Mouse (Mus musculus) adrenal gland, postnatal 36 days (tissue): ENCODE data around the gene Kcnmb1. TPM values are rescaled to one million over a fixed set of nuclear protein-coding genes. Genes with fewer than 3 reads are reported as not detected.

Source experiments
- DNase-seq, 2 experiments: peaks; one replicate each; pipeline ENCODE4 v3.0.0; 2021; ENCODE audit warnings: mixed read lengths in 1 of 2
- long read RNA-seq, 2 experiments: library from polyadenylated mRNA; stranded (forward); transcript quantifications; one replicate each; pipeline ENCODE4 v2.0.0; 2021; ENCODE audit warnings: borderline sequencing depth in 2 of 2
- total RNA-seq, 2 experiments: library from RNA; stranded (reverse); gene quantifications; 2 replicates each; pipeline ENCODE4 v1.2.3; 2021

Kcnmb1 gene
- under 1 TPM; 0.13 TPM for total RNA-seq
- long read RNA-seq, experiment 1: 0 reads
- long read RNA-seq, experiment 2: 0 reads

GRCm38 (mm10) chr11:33962688-33963407 lies at the start of gene Kcnmb1:
TSS of gene Kcnmb1 (plus strand) at chr11:33963013.
- DNase-seq: no peak

- DNase-seq: no peak
Measured at GRCm38 (mm10) chr11:33913061-33913460, 49.8 kb upstream of the Kcnmb1 start.

GRCm38 (mm10) chr11:33914216-33914615 lies 48.6 kb upstream of the Kcnmb1 start:
- no peak for DNase-seq

GRCm38 (mm10) chr11:33917574-33917973 lies 45.2 kb upstream of the Kcnmb1 start:
- DNase-seq: peak; percentile 67 to 72

GRCm38 (mm10) chr11:33918424-33918823 lies 44.4 kb upstream of the Kcnmb1 start:
- no peak for DNase-seq

GRCm38 (mm10) chr11:33919826-33920225 lies 43.0 kb upstream of the Kcnmb1 start:
- no peak for DNase-seq

- no peak for DNase-seq
Measured at GRCm38 (mm10) chr11:33921451-33921850, 41.4 kb upstream of the Kcnmb1 start.

- no peak for DNase-seq
Measured at GRCm38 (mm10) chr11:33923031-33923430, 39.8 kb upstream of the Kcnmb1 start.

GRCm38 (mm10) chr11:33925778-33926177 lies 37.0 kb upstream of the Kcnmb1 start:
- DNase-seq: no peak

- no peak for DNase-seq
Measured at GRCm38 (mm10) chr11:33926551-33926950, 36.3 kb upstream of the Kcnmb1 start.

- no peak for DNase-seq
Measured at GRCm38 (mm10) chr11:33927321-33927720, 35.5 kb upstream of the Kcnmb1 start.

- DNase-seq: no peak
Measured at GRCm38 (mm10) chr11:33927836-33928235, 35.0 kb upstream of the Kcnmb1 start.

GRCm38 (mm10) chr11:33928658-33929057 lies 34.2 kb upstream of the Kcnmb1 start:
- DNase-seq: peak in 1 of 2 experiments; percentile 30

GRCm38 (mm10) chr11:33929412-33929811 lies 33.4 kb upstream of the Kcnmb1 start:
- no peak for DNase-seq

- peak; percentile 12 to 43 for DNase-seq
Measured at GRCm38 (mm10) chr11:33931836-33932385, 30.9 kb upstream of the Kcnmb1 start.

GRCm38 (mm10) chr11:33932386-33933111 lies 30.3 kb upstream of the Kcnmb1 start:
- no peak for DNase-seq

GRCm38 (mm10) chr11:33934286-33934685 lies 28.5 kb upstream of the Kcnmb1 start:
- no peak for DNase-seq

- no peak for DNase-seq
Measured at GRCm38 (mm10) chr11:33937641-33938040, 25.2 kb upstream of the Kcnmb1 start.

- no peak for DNase-seq
Measured at GRCm38 (mm10) chr11:33938561-33939274, 24.1 kb upstream of the Kcnmb1 start.

GRCm38 (mm10) chr11:33939456-33940113 lies 23.2 kb upstream of the Kcnmb1 start:
- DNase-seq: no peak

- DNase-seq: no peak
Measured at GRCm38 (mm10) chr11:33943565-33943964, 19.2 kb upstream of the Kcnmb1 start.
